Mouse (Mus musculus): ENCODE measurements around the gene Pygl. TPM values are rescaled to one million over a fixed set of nuclear protein-coding genes. Genes with fewer than 3 reads are reported as not detected.

Gene Pygl
- polyA plus RNA-seq, 1 experiment from 2014 or later, result 4.9 TPM

GRCm38 (mm10) chr12:70218795-70219540 is 12.3 kb downstream of the Pygl start:
- no peaks in the 10 kb centered on the region; the same call in 1 of the 2 replicates for H3K4me1 ChIP-seq (ENCODE audit: control insufficient read depth, insufficient read depth, low read length)
- H3K36me3 ChIP-seq (ENCODE audit: control insufficient read depth, insufficient read depth, low read length), result no peaks in the 10 kb centered on the region
- DNase-seq (ENCODE audit: low spot score) (no peak), ATAC-seq (no peak)
- no peak overlapping the region for H3K4me2 ChIP-seq (ENCODE audit: low read length)
- no peak overlapping the region for H3K9ac ChIP-seq (ENCODE audit: low read length)
- H3K27me3 ChIP-seq (replicated peaks; ENCODE audit: control insufficient read depth, insufficient read depth, low read length), result no peaks in the 10 kb centered on the region
- no peak overlapping the region for H3K4me3 ChIP-seq (ENCODE audit: low read depth, low read length)
- no peak overlapping the region for H3K27ac ChIP-seq (ENCODE audit: low read depth, low read length)
- H3K9me3 ChIP-seq (replicated peaks; ENCODE audit: control insufficient read depth, low read length), result no peaks in the 10 kb centered on the region
- WGBS, result 91% methylated on average over 8 of the region's 8 CpGs

- H3K27me3 ChIP-seq (replicated peaks; ENCODE audit: control insufficient read depth, insufficient read depth, low read length), result no peaks in the 10 kb centered on the region
- ATAC-seq, result no peak
- H3K4me1 ChIP-seq (ENCODE audit: control insufficient read depth, insufficient read depth, low read length), result no peaks in the 10 kb centered on the region
- no peak overlapping the region for H3K9ac ChIP-seq (ENCODE audit: low read length)
- H3K4me3 ChIP-seq (ENCODE audit: low read depth, low read length), result no peak overlapping the region
- H3K36me3 ChIP-seq (ENCODE audit: control insufficient read depth, insufficient read depth, low read length), result no peaks in the 10 kb centered on the region
- DNase-seq (ENCODE audit: low spot score), result no peak
- 26% methylated on average over 16 of the region's 16 CpGs for whole genome bisulfite sequencing
- H3K9me3 ChIP-seq (replicated peaks; ENCODE audit: control insufficient read depth, low read length), result no peaks in the 10 kb centered on the region
- H3K4me2 ChIP-seq (ENCODE audit: low read length), result no peak overlapping the region
- no peak overlapping the region for H3K27ac ChIP-seq (ENCODE audit: low read depth, low read length)
These were observed 15.0 kb downstream of the Pygl start for GRCm38 (mm10) chr12:70216229-70216800.

- Histone ChIP-seq H3K27ac (ENCODE audit: low read depth, low read length) (no peak overlapping the region), H3K9me3 (replicated peaks; ENCODE audit: control insufficient read depth, low read length) (no peaks in the 10 kb centered on the region), H3K27me3 (replicated peaks; ENCODE audit: control insufficient read depth, insufficient read depth, low read length) (no peaks in the 10 kb centered on the region), H3K4me2 (ENCODE audit: low read length) (no peak overlapping the region), H3K4me1 (ENCODE audit: control insufficient read depth, insufficient read depth, low read length) (no peaks in the 10 kb centered on the region), H3K36me3 (ENCODE audit: control insufficient read depth, insufficient read depth, low read length) (no peaks in the 10 kb centered on the region), H3K4me3 (ENCODE audit: low read depth, low read length) (no peak overlapping the region), H3K9ac (ENCODE audit: low read length) (no peak overlapping the region)
- WGBS, result 91% methylated on average over 8 of the region's 8 CpGs
- no peak for DNase-seq (ENCODE audit: low spot score)
- no peak for ATAC-seq
These were observed 17.0 kb downstream of the Pygl start for GRCm38 (mm10) chr12:70214281-70214680.

DNA sequence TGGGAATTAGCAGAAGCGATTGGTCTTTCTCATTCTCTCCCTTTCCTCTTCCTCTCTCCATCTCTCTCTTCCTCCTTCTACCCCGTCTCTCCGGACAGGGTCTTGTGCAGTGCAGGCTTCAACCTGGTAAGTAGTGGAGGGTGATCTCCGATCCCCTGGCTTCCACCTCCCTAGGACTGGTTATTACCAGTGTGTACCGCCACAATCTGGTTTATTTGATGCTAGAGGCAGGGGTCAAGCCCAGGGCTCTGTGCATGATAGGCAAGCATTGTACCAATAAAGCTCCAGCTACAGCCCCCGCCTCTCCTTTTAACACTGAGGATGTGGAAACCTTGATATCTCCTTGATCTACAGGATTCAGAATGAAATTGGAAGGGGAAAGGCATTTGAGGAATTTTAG is 17.7 kb downstream of the Pygl start:
- H3K27ac ChIP-seq (ENCODE audit: low read depth, low read length), result no peak overlapping the region
- WGBS, result 89% methylated on average over 6 of the region's 6 CpGs
- ATAC-seq (no peak), DNase-seq (ENCODE audit: low spot score) (no peak)
- H3K9me3 ChIP-seq (replicated peaks; ENCODE audit: control insufficient read depth, low read length), result no peaks in the 10 kb centered on the region
- no peak overlapping the region for H3K4me2 ChIP-seq (ENCODE audit: low read length)
- no peaks in the 10 kb centered on the region for H3K36me3 ChIP-seq (ENCODE audit: control insufficient read depth, insufficient read depth, low read length)
- no peaks in the 10 kb centered on the region for H3K27me3 ChIP-seq (replicated peaks; ENCODE audit: control insufficient read depth, insufficient read depth, low read length)
- H3K4me1 ChIP-seq (ENCODE audit: control insufficient read depth, insufficient read depth, low read length), result no peaks in the 10 kb centered on the region
- H3K4me3 ChIP-seq (ENCODE audit: low read depth, low read length), result no peak overlapping the region
- no peak overlapping the region for H3K9ac ChIP-seq (ENCODE audit: low read length)

GRCm38 (mm10) chr12:70212501-70212900 is 18.8 kb downstream of the Pygl start:
- no peaks in the 10 kb centered on the region for H3K9me3 ChIP-seq (replicated peaks; ENCODE audit: control insufficient read depth, low read length)
- DNase-seq (ENCODE audit: low spot score), result no peak
- no peaks in the 10 kb centered on the region for H3K4me1 ChIP-seq (ENCODE audit: control insufficient read depth, insufficient read depth, low read length)
- ATAC-seq, result no peak
- no peak overlapping the region for H3K27ac ChIP-seq (ENCODE audit: low read depth, low read length)
- H3K36me3 ChIP-seq (ENCODE audit: control insufficient read depth, insufficient read depth, low read length), result no peaks in the 10 kb centered on the region
- WGBS, result 82% methylated on average over 4 of the region's 4 CpGs
- no peak overlapping the region for H3K4me2 ChIP-seq (ENCODE audit: low read length)
- H3K27me3 ChIP-seq (replicated peaks; ENCODE audit: control insufficient read depth, insufficient read depth, low read length), result no peaks in the 10 kb centered on the region
- no peak overlapping the region for H3K4me3 ChIP-seq (ENCODE audit: low read depth, low read length)
- H3K9ac ChIP-seq (ENCODE audit: low read length), result no peak overlapping the region

- H3K27ac ChIP-seq (ENCODE audit: low read depth, low read length), result no peak overlapping the region
- no peaks in the 10 kb centered on the region for H3K9me3 ChIP-seq (replicated peaks; ENCODE audit: control insufficient read depth, low read length)
- H3K36me3 ChIP-seq (ENCODE audit: control insufficient read depth, insufficient read depth, low read length), result no peaks in the 10 kb centered on the region
- no peak overlapping the region for H3K9ac ChIP-seq (ENCODE audit: low read length)
- ATAC-seq (no peak), DNase-seq (ENCODE audit: low spot score) (no peak)
- 68% methylated on average over 5 of the region's 5 CpGs for WGBS
- H3K4me1 ChIP-seq (ENCODE audit: control insufficient read depth, insufficient read depth, low read length), result no peaks in the 10 kb centered on the region
- H3K4me3 ChIP-seq (ENCODE audit: low read depth, low read length), result no peak overlapping the region
- H3K27me3 ChIP-seq (replicated peaks; ENCODE audit: control insufficient read depth, insufficient read depth, low read length), result no peaks in the 10 kb centered on the region
- no peak overlapping the region for H3K4me2 ChIP-seq (ENCODE audit: low read length)
These were observed 23.1 kb downstream of the Pygl start for GRCm38 (mm10) chr12:70208214-70208613.

DNA sequence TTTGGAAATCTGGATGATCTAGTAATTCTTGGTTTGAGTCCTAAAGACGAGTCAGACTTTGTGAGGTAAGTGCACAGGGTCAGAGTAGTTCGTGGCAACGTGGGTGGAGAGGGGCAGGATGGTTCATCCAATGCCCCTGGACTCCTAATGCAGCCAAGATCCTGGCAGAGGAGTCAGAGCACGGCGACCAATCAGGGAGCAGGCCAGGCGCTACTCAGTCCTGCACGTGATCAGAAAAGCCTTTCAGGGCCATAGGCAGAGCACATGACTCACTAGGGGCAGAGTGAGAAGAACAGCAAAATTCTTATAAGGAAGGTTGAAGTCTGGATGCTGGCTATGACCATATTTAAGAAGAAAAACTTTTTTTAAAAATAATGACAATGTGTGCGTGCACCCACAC is 26.9 kb downstream of the Pygl start:
- H3K36me3 ChIP-seq (ENCODE audit: control insufficient read depth, insufficient read depth, low read length), result no peaks in the 10 kb centered on the region
- H3K4me2 ChIP-seq (ENCODE audit: low read length), result no peak overlapping the region
- no peak overlapping the region for H3K9ac ChIP-seq (ENCODE audit: low read length)
- no peak overlapping the region for H3K27ac ChIP-seq (ENCODE audit: low read depth, low read length)
- H3K9me3 ChIP-seq (replicated peaks; ENCODE audit: control insufficient read depth, low read length), result no peaks in the 10 kb centered on the region
- no peaks in the 10 kb centered on the region for H3K27me3 ChIP-seq (replicated peaks; ENCODE audit: control insufficient read depth, insufficient read depth, low read length)
- WGBS, result 80% methylated on average over 8 of the region's 8 CpGs
- no peak for ATAC-seq
- no peak overlapping the region for H3K4me3 ChIP-seq (ENCODE audit: low read depth, low read length)
- no peak for DNase-seq (ENCODE audit: low spot score)
- H3K4me1 ChIP-seq (ENCODE audit: control insufficient read depth, insufficient read depth, low read length), result no peaks in the 10 kb centered on the region

GRCm38 (mm10) chr12:70201926-70202529 is 29.3 kb downstream of the Pygl start:
- ATAC-seq, result no peak
- Histone ChIP-seq H3K9ac (ENCODE audit: low read length) (no peak overlapping the region), H3K27me3 (replicated peaks; ENCODE audit: control insufficient read depth, insufficient read depth, low read length) (no peaks in the 10 kb centered on the region), H3K27ac (ENCODE audit: low read depth, low read length) (no peak overlapping the region), H3K9me3 (replicated peaks; ENCODE audit: control insufficient read depth, low read length) (no peaks in the 10 kb centered on the region), H3K4me3 (ENCODE audit: low read depth, low read length) (no peak overlapping the region), H3K4me1 (ENCODE audit: control insufficient read depth, insufficient read depth, low read length) (no peaks in the 10 kb centered on the region), H3K4me2 (ENCODE audit: low read length) (no peak overlapping the region), H3K36me3 (ENCODE audit: control insufficient read depth, insufficient read depth, low read length) (no peaks in the 10 kb centered on the region)
- WGBS, result 75% methylated on average over 5 of the region's 5 CpGs
- no peak for DNase-seq (ENCODE audit: low spot score)

GRCm38 (mm10) chr12:70196341-70196740 is 34.9 kb downstream of the Pygl start:
- Histone ChIP-seq H3K9ac (ENCODE audit: low read length) (no peak overlapping the region), H3K27ac (ENCODE audit: low read depth, low read length) (no peak overlapping the region), H3K9me3 (replicated peaks; ENCODE audit: control insufficient read depth, low read length) (no peaks in the 10 kb centered on the region), H3K4me2 (ENCODE audit: low read length) (no peak overlapping the region), H3K27me3 (replicated peaks; ENCODE audit: control insufficient read depth, insufficient read depth, low read length) (no peaks in the 10 kb centered on the region), H3K4me1 (ENCODE audit: control insufficient read depth, insufficient read depth, low read length) (no peaks in the 10 kb centered on the region), H3K4me3 (ENCODE audit: low read depth, low read length) (no peak overlapping the region), H3K36me3 (ENCODE audit: control insufficient read depth, insufficient read depth, low read length) (no peaks in the 10 kb centered on the region)
- 81% methylated on average over 5 of the region's 5 CpGs for WGBS
- DNase-seq (ENCODE audit: low spot score) (no peak), ATAC-seq (no peak)
